Mouse (Mus musculus): ENCODE measurements around the gene Ddc. TPM values are rescaled to one million over a fixed set of nuclear protein-coding genes. Genes with fewer than 3 reads are reported as not detected.

Gene Ddc
- total RNA-seq, 2 experiments from 2014 or later = 8.1 to 8.9 TPM

GRCm38 (mm10) chr11:11820251-11820650 lies 77.7 kb downstream of the Ddc start:
- peak; percentile 93 for TF ChIP-seq CTCF (conservative IDR thresholded peaks at IDR 0.05)
- no peak overlapping the region for H3K4me3 ChIP-seq
- DNase-seq (ENCODE audit: low spot score in 2 of 2) = peak; percentile 83 to 86
- H3K27ac ChIP-seq = no peak overlapping the region

- no peak for DNase-seq (ENCODE audit: low spot score in 2 of 2)
- no peak for TF ChIP-seq CTCF (conservative IDR thresholded peaks at IDR 0.05)
- no peak overlapping the region for H3K4me3 ChIP-seq
- H3K27ac ChIP-seq = no peak overlapping the region
Observed at GRCm38 (mm10) chr11:11819206-11819605, 78.7 kb downstream of the Ddc start.

GRCm38 (mm10) chr11:11818797-11819196 lies 79.1 kb downstream of the Ddc start:
- H3K4me3 ChIP-seq = no peak overlapping the region
- no peak for DNase-seq (ENCODE audit: low spot score in 2 of 2)
- TF ChIP-seq CTCF (conservative IDR thresholded peaks at IDR 0.05) = no peak
- no peak overlapping the region for H3K27ac ChIP-seq

- no peak for TF ChIP-seq CTCF (conservative IDR thresholded peaks at IDR 0.05)
- no peak for DNase-seq (ENCODE audit: low spot score in 2 of 2)
- H3K4me3 ChIP-seq = no peak overlapping the region
- no peak overlapping the region for H3K27ac ChIP-seq
Observed at GRCm38 (mm10) chr11:11815737-11816136, 82.2 kb downstream of the Ddc start.

- DNase-seq (ENCODE audit: low spot score in 2 of 2) = peak; percentile 65 to 74
- Histone ChIP-seq H3K27ac (no peak overlapping the region), H3K4me3 (no peak overlapping the region)
- peak; percentile 97 for TF ChIP-seq CTCF (conservative IDR thresholded peaks at IDR 0.05)
Observed at GRCm38 (mm10) chr11:11811906-11812480, 86.0 kb downstream of the Ddc start.

- DNase-seq (ENCODE audit: low spot score in 2 of 2) = no peak
- H3K27ac ChIP-seq = peak overlapping the region; percentile 90
- no peak for TF ChIP-seq CTCF (conservative IDR thresholded peaks at IDR 0.05)
- H3K4me3 ChIP-seq = peak overlapping the region; percentile 60
Observed at GRCm38 (mm10) chr11:11809404-11810175, 88.4 kb downstream of the Ddc start.

GRCm38 (mm10) chr11:11808820-11809403 lies 89.0 kb downstream of the Ddc start, which contains the start of gene Fignl1:
Gene Fignl1 (minus strand): TSS chr11:11808962.
- Histone ChIP-seq H3K27ac (peak within 1 kb of the TSS; percentile 90), H3K4me3 (peak within 1 kb of the TSS; percentile 60)
- peak; percentile 69 for TF ChIP-seq CTCF (conservative IDR thresholded peaks at IDR 0.05)
- DNase-seq (ENCODE audit: low spot score in 2 of 2) = peak; percentile 93 to 94

GRCm38 (mm10) chr11:11808035-11808819 lies 89.7 kb downstream of the Ddc start:
- Histone ChIP-seq H3K27ac (peak overlapping the region; percentile 90; the same call in 1 of the 2 replicates), H3K4me3 (peak overlapping the region; percentile 60)
- TF ChIP-seq CTCF (conservative IDR thresholded peaks at IDR 0.05) = no peak
- no peak for DNase-seq (ENCODE audit: low spot score in 2 of 2)

- DNase-seq (ENCODE audit: low spot score in 2 of 2) = no peak
- TF ChIP-seq CTCF (conservative IDR thresholded peaks at IDR 0.05) = no peak
- Histone ChIP-seq H3K27ac (no peak overlapping the region), H3K4me3 (no peak overlapping the region)
Observed at GRCm38 (mm10) chr11:11805951-11806350, 92.0 kb downstream of the Ddc start.

GRCm38 (mm10) chr11:11804421-11804820 lies 93.5 kb downstream of the Ddc start:
- Histone ChIP-seq H3K27ac (no peak overlapping the region), H3K4me3 (no peak overlapping the region)
- TF ChIP-seq CTCF (conservative IDR thresholded peaks at IDR 0.05) = no peak
- no peak for DNase-seq (ENCODE audit: low spot score in 2 of 2)

GRCm38 (mm10) chr11:11801067-11801466 lies 96.9 kb downstream of the Ddc start:
- no peak for TF ChIP-seq CTCF (conservative IDR thresholded peaks at IDR 0.05)

GRCm38 (mm10) chr11:11800304-11800703 lies 97.6 kb downstream of the Ddc start:
- H3K4me3 ChIP-seq = no peak overlapping the region
- TF ChIP-seq CTCF (conservative IDR thresholded peaks at IDR 0.05) = no peak
- H3K27ac ChIP-seq = no peak overlapping the region
- DNase-seq (ENCODE audit: low spot score in 2 of 2) = no peak

More at GRCm38 (mm10) chr11:11801067-11801466, 96.9 kb downstream of the Ddc start:
- Histone ChIP-seq H3K27ac (no peak overlapping the region), H3K4me3 (no peak overlapping the region)
- DNase-seq (ENCODE audit: low spot score in 2 of 2) = no peak

- no peak for DNase-seq (ENCODE audit: low spot score in 2 of 2)
- no peak overlapping the region for H3K4me3 ChIP-seq
- no peak for TF ChIP-seq CTCF (conservative IDR thresholded peaks at IDR 0.05)
- H3K27ac ChIP-seq = no peak overlapping the region
Observed at GRCm38 (mm10) chr11:11798690-11799089, 99.3 kb downstream of the Ddc start.

Data from layer of hippocampus, adult 2 months (tissue).